Mouse (Mus musculus) CH12F3 (cell line): ENCODE measurements around the gene Pdlim4.
"Not testable (repeated sequence)": the region's sequence is repeated elsewhere in the genome, so short reads cannot be mapped to it uniquely, and the experiment has no call there.

Source experiments
- in situ Hi-C: fragments of 300-500 bp; cut with MboI; formaldehyde crosslinking; loops from 2 replicates; pipeline ENCODE4 v1.14.3; 2020; ENCODE audit warnings: low sequenced_read_pairs

Pdlim4 gene

GRCm38 (mm10) chr11:54062753-54063471, 5.9 kb downstream of the Pdlim4 start:
- in situ Hi-C loops = no loop called here

- in situ Hi-C loops = no loop called here
Observed at GRCm38 (mm10) chr11:54062086-54062752, 6.6 kb downstream of the Pdlim4 start.

- in situ Hi-C loops = no loop called here
Observed at GRCm38 (mm10) chr11:54060316-54060715, 8.5 kb downstream of the Pdlim4 start.

- in situ Hi-C loops = no loop called here
Observed at GRCm38 (mm10) chr11:54059526-54059925, 9.3 kb downstream of the Pdlim4 start.

GRCm38 (mm10) chr11:54058643-54059042, 10.2 kb downstream of the Pdlim4 start:
- in situ Hi-C loops = no loop called here

GRCm38 (mm10) chr11:54058056-54058617, 10.7 kb downstream of the Pdlim4 start:
- in situ Hi-C loops = no loop called here

- in situ Hi-C loops = no loop called here
Observed at GRCm38 (mm10) chr11:54057428-54057827, 11.4 kb downstream of the Pdlim4 start.

- in situ Hi-C loops = no loop called here
Observed at GRCm38 (mm10) chr11:54056132-54056531, 12.7 kb downstream of the Pdlim4 start.

GRCm38 (mm10) chr11:54054257-54054656, 14.6 kb downstream of the Pdlim4 start:
- in situ Hi-C loops = no loop called here

- in situ Hi-C loops = no loop called here
Observed at GRCm38 (mm10) chr11:54053090-54053489, 15.7 kb downstream of the Pdlim4 start.

GRCm38 (mm10) chr11:54052128-54052527, 16.7 kb downstream of the Pdlim4 start:
- in situ Hi-C loops = no loop called here

GRCm38 (mm10) chr11:54051161-54051560, 17.7 kb downstream of the Pdlim4 start:
- in situ Hi-C loops = no loop called here

GRCm38 (mm10) chr11:54050205-54050604, 18.6 kb downstream of the Pdlim4 start:
- in situ Hi-C loops = no loop called here

- in situ Hi-C loops = no loop called here
Observed at GRCm38 (mm10) chr11:54040676-54041075, 28.1 kb downstream of the Pdlim4 start.

GRCm38 (mm10) chr11:54032872-54033271, 35.9 kb downstream of the Pdlim4 start:
- in situ Hi-C loops = not testable (repeated sequence)

GRCm38 (mm10) chr11:54028997-54029396, 39.8 kb downstream of the Pdlim4 start:
- in situ Hi-C loops = no loop called here

- in situ Hi-C loops = no loop called here
Observed at GRCm38 (mm10) chr11:54028044-54028951, 40.5 kb downstream of the Pdlim4 start, which contains the start of gene Slc22a4. Gene Slc22a4 (minus strand): TSS chr11:54028090.

GRCm38 (mm10) chr11:54027131-54028043, 41.4 kb downstream of the Pdlim4 start:
- in situ Hi-C loops = no loop called here

- in situ Hi-C loops = no loop called here
Observed at GRCm38 (mm10) chr11:54026491-54027041, 42.2 kb downstream of the Pdlim4 start.
